Mouse (Mus musculus) kidney, adult 2 months (tissue): ENCODE results near the gene Prtg.

Source experiments
- CTCF ChIP-seq: fragments of 200-500 bp; conservative IDR thresholded peaks from 2 replicates; pipeline ENCODE4 v1.5.1; 2011; ENCODE audit warnings: low read depth, mild to moderate bottlenecking, control low read depth, low read length, moderate library complexity, mixed read lengths; ENCODE audit not compliant: insufficient read depth, insufficient read length
- POLR2A ChIP-seq: fragments of 200-500 bp; IDR thresholded peaks from one replicate; pipeline ENCODE4 v1.6.1; 2011; ENCODE audit warnings: low read depth, low read length, control low read depth

DNA sequence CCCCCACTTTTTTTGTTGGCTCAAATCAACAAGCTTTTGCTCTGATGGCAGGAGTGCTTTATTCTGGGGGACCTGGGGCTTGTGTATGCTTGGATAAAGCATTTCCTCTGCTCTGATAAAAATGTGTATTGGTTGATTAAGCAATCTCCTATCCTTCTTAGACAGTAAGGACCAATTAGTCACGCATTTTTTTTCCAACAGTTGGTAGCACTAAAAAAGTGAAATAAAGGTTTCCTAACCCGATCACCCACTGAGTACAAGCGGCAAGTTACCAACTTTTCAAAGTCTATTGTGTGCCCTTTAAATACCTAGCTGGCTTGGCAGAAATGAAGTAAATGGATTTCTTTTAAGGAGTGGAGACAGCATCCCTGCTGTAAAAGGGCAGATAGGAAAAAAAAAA, 1.9 kb downstream of the Prtg start:
- no peak for TF ChIP-seq POLR2A
- no peak for TF ChIP-seq CTCF
